Mouse (Mus musculus) embryonic facial prominence, embryonic 15.5 days (tissue): Measurements from ENCODE around the gene Tekt3. TPM values are rescaled to one million over a fixed set of nuclear protein-coding genes. Genes with fewer than 3 reads are reported as not detected.

Source experiments
- ATAC-seq: fragments of 200-750 bp; cut with Nextera tagmentation; 2 replicates; pipeline ENCODE4 v1.8.0; 2017; ENCODE audit warnings: low read depth, moderate TSS enrichment; ENCODE audit not compliant: insufficient number of reproducible peaks, low FRiP score, low TSS enrichment
- H3K27ac ChIP-seq: fragments of 300-500 bp; sonication (generic); replicated peaks from 2 replicates; pipeline ENCODE4 v1.5.1; 2015; ENCODE audit warnings: mild to moderate bottlenecking, inconsistent platforms
- H3K27me3 ChIP-seq: fragments of 300-500 bp; sonication (generic); 2 replicates; pipeline ENCODE4 v1.6.1; 2015; ENCODE audit warnings: inconsistent platforms
- H3K36me3 ChIP-seq: fragments of 300-500 bp; sonication (generic); 2 replicates; pipeline ENCODE4 v1.6.1; 2015; ENCODE audit warnings: mild to moderate bottlenecking, inconsistent platforms
- H3K4me1 ChIP-seq: fragments of 300-500 bp; sonication (generic); 2 replicates; pipeline ENCODE4 v1.6.1; 2015; ENCODE audit warnings: inconsistent platforms
- H3K4me2 ChIP-seq: fragments of 300-500 bp; sonication (generic); replicated peaks from 2 replicates; pipeline ENCODE4 v1.6.1; 2015; ENCODE audit warnings: mild to moderate bottlenecking, inconsistent platforms
- H3K4me3 ChIP-seq: fragments of 300-500 bp; sonication (generic); replicated peaks from 2 replicates; pipeline ENCODE4 v1.5.1; 2015; ENCODE audit warnings: mild to moderate bottlenecking, inconsistent platforms
- H3K9ac ChIP-seq: fragments of 300-500 bp; sonication (generic); 2 replicates; pipeline ENCODE4 v1.6.1; 2015; ENCODE audit warnings: inconsistent platforms
- H3K9me3 ChIP-seq: fragments of 300-500 bp; sonication (generic); replicated peaks from 2 replicates; pipeline ENCODE4 v1.6.1; 2016; ENCODE audit warnings: inconsistent platforms
- WGBS: fragments of 180-500 bp; shearing (Covaris S2); methylation state at CpG from one replicate; pipeline ENCODE4 v1.1.7; 2015; 5-methylcytosine and 5-hydroxymethylcytosine counted together
- polyA plus RNA-seq: library from polyadenylated mRNA; unstranded; fragments of >200 nt; fragmentation: Nextera tagmentation; extraction: Ambion mirVana; gene quantifications from 2 replicates; pipeline ENCODE4 v1.2.1, GENCODE M21; 2015

The Tekt3 gene
- polyA plus RNA-seq, 1 experiment from 2014 or later = 0.63 TPM

GRCm38 (mm10) chr11:63126976-63127375, 65.5 kb downstream of the Tekt3 start:
- WGBS = 77% methylated on average over 8 of the region's 8 CpGs
- no peak overlapping the region for H3K9ac ChIP-seq
- H3K4me2 ChIP-seq = no peak overlapping the region
- peaks cover 25% of the 10 kb centered on the region for H3K27me3 ChIP-seq
- H3K4me3 ChIP-seq = no peak overlapping the region
- ATAC-seq = no peak
- H3K4me1 ChIP-seq = peaks cover 36% of the 10 kb centered on the region
- H3K27ac ChIP-seq = no peak overlapping the region
- no peaks in the 10 kb centered on the region for H3K9me3 ChIP-seq
- H3K36me3 ChIP-seq = no peaks in the 10 kb centered on the region

GRCm38 (mm10) chr11:63127513-63127912, 66.1 kb downstream of the Tekt3 start:
- Histone ChIP-seq H3K9ac (no peak overlapping the region), H3K27ac (no peak overlapping the region), H3K27me3 (peaks cover 30% of the 10 kb centered on the region), H3K4me1 (peaks cover 36% of the 10 kb centered on the region), H3K4me2 (no peak overlapping the region), H3K9me3 (no peaks in the 10 kb centered on the region), H3K4me3 (no peak overlapping the region), H3K36me3 (no peaks in the 10 kb centered on the region)
- no peak for ATAC-seq
- 83% methylated on average over 4 of the region's 4 CpGs for WGBS

GRCm38 (mm10) chr11:63128784-63129183, 67.3 kb downstream of the Tekt3 start, which contains the start of gene Pmp22:
Gene Pmp22, plus strand, starts transcription at chr11:63128982.
- Histone ChIP-seq H3K4me1 (peaks cover 49% of the 10 kb centered on the region), H3K27me3 (peaks cover 39% of the 10 kb centered on the region), H3K4me2 (no peak within 1 kb of the TSS), H3K9ac (no peak within 1 kb of the TSS), H3K4me3 (no peak within 1 kb of the TSS), H3K36me3 (no peaks in the 10 kb centered on the region), H3K27ac (no peak within 1 kb of the TSS), H3K9me3 (no peaks in the 10 kb centered on the region)
- 46% methylated on average over 2 of the region's 2 CpGs for WGBS
- no peak for ATAC-seq

GRCm38 (mm10) chr11:63129375-63129774, 67.9 kb downstream of the Tekt3 start:
- no peaks in the 10 kb centered on the region for H3K36me3 ChIP-seq
- peaks cover 54% of the 10 kb centered on the region for H3K4me1 ChIP-seq
- 43% methylated on average over 9 of the region's 9 CpGs for WGBS
- no peak overlapping the region for H3K27ac ChIP-seq
- no peaks in the 10 kb centered on the region for H3K9me3 ChIP-seq
- H3K27me3 ChIP-seq = peaks cover 43% of the 10 kb centered on the region
- H3K9ac ChIP-seq = no peak overlapping the region
- H3K4me2 ChIP-seq = no peak overlapping the region
- no peak for ATAC-seq
- H3K4me3 ChIP-seq = no peak overlapping the region

- H3K36me3 ChIP-seq = no peaks in the 10 kb centered on the region
- H3K9ac ChIP-seq = no peak overlapping the region
- no peak overlapping the region for H3K27ac ChIP-seq
- peaks cover 59% of the 10 kb centered on the region for H3K4me1 ChIP-seq
- no peak overlapping the region for H3K4me3 ChIP-seq
- no peak overlapping the region for H3K4me2 ChIP-seq
- no peaks in the 10 kb centered on the region for H3K9me3 ChIP-seq
- H3K27me3 ChIP-seq = peaks cover 45% of the 10 kb centered on the region
- WGBS = 54% methylated on average over 12 of the region's 12 CpGs
- ATAC-seq = no peak
Measured at GRCm38 (mm10) chr11:63129840-63130239, 68.4 kb downstream of the Tekt3 start.

GRCm38 (mm10) chr11:63130497-63130896, 69.0 kb downstream of the Tekt3 start:
- peak overlapping the region; percentile 61 for H3K4me3 ChIP-seq
- ATAC-seq = no peak
- H3K4me1 ChIP-seq = peaks cover 66% of the 10 kb centered on the region
- no peaks in the 10 kb centered on the region for H3K9me3 ChIP-seq
- H3K4me2 ChIP-seq = peak overlapping the region; percentile 60
- no peak overlapping the region for H3K9ac ChIP-seq
- peak overlapping the region; percentile 97; the same call in 1 of the 2 replicates for H3K27ac ChIP-seq
- 38% methylated on average over 8 of the region's 8 CpGs for WGBS
- peaks cover 45% of the 10 kb centered on the region for H3K27me3 ChIP-seq
- no peaks in the 10 kb centered on the region for H3K36me3 ChIP-seq

- H3K27me3 ChIP-seq = peaks cover 45% of the 10 kb centered on the region
- H3K27ac ChIP-seq = peak overlapping the region; percentile 97
- no peaks in the 10 kb centered on the region for H3K9me3 ChIP-seq
- peaks cover 67% of the 10 kb centered on the region for H3K4me1 ChIP-seq
- peak overlapping the region; percentile 52 for H3K9ac ChIP-seq
- peaks cover under 1% of the 10 kb centered on the region; the same call in 1 of the 2 replicates for H3K36me3 ChIP-seq
- no peak for ATAC-seq
- peak overlapping the region; percentile 61 for H3K4me3 ChIP-seq
- peak overlapping the region; percentile 60 for H3K4me2 ChIP-seq
- 4% methylated on average over 33 of the region's 33 CpGs for WGBS
Measured at GRCm38 (mm10) chr11:63131001-63131692, 69.7 kb downstream of the Tekt3 start.

- Histone ChIP-seq H3K27me3 (peaks cover 45% of the 10 kb centered on the region), H3K27ac (peak overlapping the region; percentile 97), H3K9me3 (no peaks in the 10 kb centered on the region), H3K4me2 (peak overlapping the region; percentile 60), H3K36me3 (peaks cover 6% of the 10 kb centered on the region; the same call in 1 of the 2 replicates), H3K4me3 (peak overlapping the region; percentile 61), H3K4me1 (peaks cover 69% of the 10 kb centered on the region), H3K9ac (peak overlapping the region; percentile 52)
- 4% methylated on average over 11 of the region's 11 CpGs for WGBS
- no peak for ATAC-seq
Measured at GRCm38 (mm10) chr11:63131693-63132040, 70.2 kb downstream of the Tekt3 start.

GRCm38 (mm10) chr11:63132151-63132500, 70.7 kb downstream of the Tekt3 start:
- Histone ChIP-seq H3K27me3 (peaks cover 45% of the 10 kb centered on the region), H3K4me2 (peak overlapping the region; percentile 60), H3K4me1 (peaks cover 72% of the 10 kb centered on the region), H3K9me3 (no peaks in the 10 kb centered on the region), H3K36me3 (peaks cover 10% of the 10 kb centered on the region), H3K27ac (peak overlapping the region; percentile 97), H3K9ac (peak overlapping the region; percentile 52), H3K4me3 (peak overlapping the region; percentile 61)
- no peak for ATAC-seq
- WGBS = under 1% methylated on average over 11 of the region's 11 CpGs

GRCm38 (mm10) chr11:63132501-63133435, 71.3 kb downstream of the Tekt3 start:
- Histone ChIP-seq H3K4me1 (peaks cover 78% of the 10 kb centered on the region), H3K4me2 (peak overlapping the region; percentile 60), H3K9me3 (no peaks in the 10 kb centered on the region), H3K9ac (peak overlapping the region; percentile 52), H3K27me3 (peaks cover 43% of the 10 kb centered on the region), H3K36me3 (peaks cover 17% of the 10 kb centered on the region), H3K27ac (peak overlapping the region; percentile 97), H3K4me3 (peak overlapping the region; percentile 61)
- ATAC-seq = peak; percentile 61
- WGBS = under 1% methylated on average over 66 of the region's 66 CpGs

GRCm38 (mm10) chr11:63134021-63134420, 72.6 kb downstream of the Tekt3 start:
- WGBS = 74% methylated on average over 5 of the region's 5 CpGs

More at GRCm38 (mm10) chr11:63134021-63134420, 72.6 kb downstream of the Tekt3 start:
- peaks cover 29% of the 10 kb centered on the region for H3K36me3 ChIP-seq
- H3K4me2 ChIP-seq = peak overlapping the region; percentile 60
- H3K27ac ChIP-seq = peak overlapping the region; percentile 86; the same call in 1 of the 2 replicates
- no peak overlapping the region for H3K9ac ChIP-seq
- peaks cover 33% of the 10 kb centered on the region for H3K27me3 ChIP-seq
- no peak for ATAC-seq
- H3K4me1 ChIP-seq = peaks cover 84% of the 10 kb centered on the region
- no peaks in the 10 kb centered on the region for H3K9me3 ChIP-seq
- H3K4me3 ChIP-seq = peak overlapping the region; percentile 61
